Mouse (Mus musculus): Measurements from ENCODE around the gene P4hb. TPM values are rescaled to one million over a fixed set of nuclear protein-coding genes. Genes with fewer than 3 reads are reported as not detected.
A peak's percentile ranks its signal among the peaks of the same experiment; 100 is the strongest.
"Not testable (repeated sequence)": the region's sequence is repeated elsewhere in the genome, so short reads cannot be mapped to it uniquely, and the experiment has no call there.

The P4hb gene
- polyA plus RNA-seq, 1 experiment from 2014 or later, result 259 TPM

DNA sequence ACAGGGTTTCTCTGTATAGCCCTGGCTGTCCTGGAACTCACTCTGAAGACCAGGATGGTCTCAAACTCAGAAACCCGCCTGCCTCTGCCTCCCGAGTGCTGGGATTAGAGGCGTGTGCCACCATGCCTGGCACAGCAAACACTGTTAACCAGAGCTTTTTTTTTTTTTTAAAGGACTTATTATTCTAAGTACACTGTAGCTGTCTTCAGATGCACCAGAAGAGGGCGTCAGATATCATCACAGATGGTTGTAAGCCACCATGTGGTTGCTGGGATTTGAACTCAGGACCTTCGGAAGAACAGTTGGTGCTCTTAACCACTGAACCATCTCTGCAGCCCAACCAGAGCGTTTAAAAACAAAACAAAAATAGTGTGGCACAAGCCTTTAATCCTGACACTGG is 14.2 kb downstream of the P4hb start:
- H3K9me3 ChIP-seq; ATAC-seq (replicated peaks); H3K27ac ChIP-seq; H3K9ac ChIP-seq; H3K4me1 ChIP-seq; H3K27me3 ChIP-seq (replicated peaks); H3K4me2 ChIP-seq; H3K4me3 ChIP-seq: not testable (repeated sequence)
- peaks cover 48% of the 10 kb centered on the region for H3K36me3 ChIP-seq (replicated peaks)
- WGBS, result 91% methylated on average over 6 of the region's 6 CpGs

GRCm38 (mm10) chr11:120555260-120555659 is 17.8 kb downstream of the P4hb start:
- H3K9ac ChIP-seq, result no peak overlapping the region
- no peak overlapping the region for H3K27ac ChIP-seq
- WGBS, result 93% methylated on average over 2 of the region's 2 CpGs
- peaks cover 4% of the 10 kb centered on the region for H3K4me1 ChIP-seq
- no peaks in the 10 kb centered on the region for H3K27me3 ChIP-seq (replicated peaks)
- ATAC-seq (replicated peaks), result no peak
- H3K9me3 ChIP-seq, result no peaks in the 10 kb centered on the region
- no peak overlapping the region for H3K4me2 ChIP-seq
- H3K36me3 ChIP-seq (replicated peaks), result peaks cover 13% of the 10 kb centered on the region; the same call in 1 of the 2 replicates
- H3K4me3 ChIP-seq, result no peak overlapping the region

DNA sequence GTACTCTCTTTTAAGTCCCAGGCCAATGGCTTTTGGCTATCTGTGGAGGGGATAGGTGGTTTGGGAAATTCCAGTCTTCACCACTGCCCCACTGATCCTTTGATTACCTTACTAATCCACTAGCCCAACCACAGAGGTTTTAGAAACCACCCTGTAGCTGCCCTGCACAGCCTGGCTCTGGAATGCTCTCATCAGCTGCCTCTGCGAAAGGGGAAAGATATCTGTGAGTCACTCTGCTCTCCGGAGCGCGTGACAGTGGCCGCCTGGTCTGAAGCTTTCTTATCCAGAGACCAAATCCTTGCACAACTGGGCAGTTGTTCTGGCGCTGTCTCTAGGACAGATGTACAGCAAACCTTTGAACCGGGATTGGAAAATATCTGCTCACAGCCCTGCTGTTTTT is 18.2 kb downstream of the P4hb start:
- Histone ChIP-seq H3K9me3 (no peaks in the 10 kb centered on the region), H3K36me3 (replicated peaks) (peaks cover 9% of the 10 kb centered on the region; the same call in 1 of the 2 replicates), H3K27ac (no peak overlapping the region), H3K4me3 (no peak overlapping the region), H3K9ac (no peak overlapping the region), H3K27me3 (replicated peaks) (no peaks in the 10 kb centered on the region), H3K4me2 (no peak overlapping the region), H3K4me1 (peaks cover 8% of the 10 kb centered on the region)
- 83% methylated on average over 7 of the region's 7 CpGs for WGBS
- no peak for ATAC-seq (replicated peaks)

DNA sequence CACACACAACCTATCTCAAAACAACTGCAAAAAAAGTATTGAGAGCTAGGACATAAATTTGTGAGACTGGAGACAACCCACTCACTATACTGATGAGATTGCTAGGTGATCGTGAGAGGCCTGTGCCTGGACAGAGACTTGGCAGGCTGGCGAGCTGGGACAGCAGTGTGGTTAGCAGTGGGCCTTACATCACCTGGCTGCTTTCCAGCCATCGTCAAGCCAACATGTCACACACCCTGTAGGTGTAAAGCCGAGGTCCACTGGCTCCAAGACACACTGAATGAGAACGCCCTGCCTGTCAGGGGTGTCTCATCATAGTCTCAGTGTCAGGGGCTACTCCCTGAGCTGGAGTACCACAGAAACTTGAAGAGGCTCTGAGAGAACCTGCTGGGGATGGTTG is 20.3 kb downstream of the P4hb start:
- Histone ChIP-seq H3K27me3 (replicated peaks) (no peaks in the 10 kb centered on the region), H3K9me3 (no peaks in the 10 kb centered on the region), H3K4me2 (no peak overlapping the region), H3K4me3 (no peak overlapping the region), H3K27ac (no peak overlapping the region), H3K36me3 (replicated peaks) (no peaks in the 10 kb centered on the region), H3K9ac (no peak overlapping the region), H3K4me1 (peaks cover 21% of the 10 kb centered on the region)
- 76% methylated on average over 5 of the region's 5 CpGs for WGBS
- no peak for ATAC-seq (replicated peaks)

DNA sequence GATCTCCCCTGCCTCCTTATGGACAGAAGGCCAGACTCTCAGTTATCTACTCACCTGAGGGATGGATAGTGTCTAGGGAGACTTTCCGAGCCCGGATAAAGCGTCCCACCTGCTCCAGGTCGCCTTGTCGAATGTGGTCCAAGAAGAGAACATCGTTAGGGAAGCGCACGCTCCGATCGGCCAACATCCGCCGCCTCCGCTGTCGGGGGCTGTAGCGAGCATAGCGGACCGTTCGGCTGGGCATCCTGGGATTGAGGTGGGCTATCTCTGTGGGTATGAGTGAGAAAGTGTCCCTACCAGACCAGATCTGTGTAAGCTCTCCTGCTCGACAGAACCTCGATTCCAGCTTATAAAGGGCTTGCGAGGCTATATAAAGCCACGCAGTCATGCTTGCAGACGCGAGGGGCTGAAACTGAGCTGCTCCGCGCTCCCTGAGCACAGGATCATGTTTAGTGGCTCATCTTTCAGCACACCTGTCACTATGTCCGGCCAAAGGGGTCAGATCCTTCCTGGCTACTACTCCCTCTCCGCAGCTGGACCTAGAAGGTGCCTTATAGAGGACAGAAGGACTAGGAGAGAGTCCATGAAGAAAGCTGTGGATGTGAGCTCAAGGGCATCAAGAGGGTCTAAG is 22.1 kb downstream of the P4hb start, which contains the start of gene Ppp1r27:
TSS of gene Ppp1r27 (minus strand) at position 323 of the 631 bp plus-strand sequence.
- peak within 1 kb of the TSS; percentile 85 for H3K27ac ChIP-seq
- no peaks in the 10 kb centered on the region for H3K36me3 ChIP-seq (replicated peaks)
- H3K4me1 ChIP-seq, result peaks cover 27% of the 10 kb centered on the region
- peak within 1 kb of the TSS; percentile 99 for H3K9ac ChIP-seq
- 92% methylated on average over 28 of the region's 28 CpGs for WGBS
- H3K4me3 ChIP-seq, result peak within 1 kb of the TSS; percentile 99
- H3K27me3 ChIP-seq (replicated peaks), result no peaks in the 10 kb centered on the region
- no peak for ATAC-seq (replicated peaks)
- no peaks in the 10 kb centered on the region for H3K9me3 ChIP-seq
- peak within 1 kb of the TSS; percentile 91 for H3K4me2 ChIP-seq

DNA sequence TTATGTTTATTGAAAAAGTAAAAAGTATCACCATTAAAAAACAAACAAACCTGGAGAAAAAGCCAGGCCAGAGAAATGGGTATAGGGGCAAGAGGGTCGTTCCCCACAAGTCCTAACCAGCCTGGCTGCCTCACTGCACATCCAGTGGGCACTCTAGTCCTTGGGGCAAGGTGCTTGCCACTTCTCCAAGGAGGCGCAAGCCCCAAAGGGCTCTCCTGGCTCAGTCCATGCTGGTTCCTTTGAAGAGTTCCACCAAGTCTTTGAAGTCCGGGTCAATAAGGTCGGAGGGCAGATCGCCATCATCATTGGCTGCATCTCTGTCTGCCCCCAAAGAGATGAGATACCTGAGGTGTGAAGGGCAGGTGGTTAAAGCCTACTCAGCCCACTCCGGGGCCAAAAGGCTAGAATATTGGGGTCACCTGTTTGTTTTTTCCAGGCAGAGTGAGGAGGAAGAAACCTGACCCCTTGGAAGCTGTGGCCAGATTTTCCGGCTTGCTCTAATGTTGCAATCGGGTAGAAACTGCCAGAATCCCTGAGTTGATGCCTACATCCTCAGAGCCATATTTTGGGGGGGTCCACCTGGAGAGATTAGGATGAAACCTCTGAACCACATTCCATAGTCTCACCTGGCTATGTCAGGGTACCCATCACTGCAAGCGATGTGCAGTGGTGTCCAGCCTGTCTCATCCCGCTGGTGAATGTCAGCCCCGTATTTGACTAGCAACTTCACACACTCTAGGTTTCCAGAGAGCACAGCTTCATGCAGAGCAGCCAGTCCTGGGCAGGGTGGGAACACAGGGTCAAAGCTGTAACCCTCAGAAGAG is 22.9 kb downstream of the P4hb start:
- Histone ChIP-seq H3K9me3 (no peaks in the 10 kb centered on the region), H3K27ac (peak overlapping the region; percentile 85), H3K27me3 (replicated peaks) (no peaks in the 10 kb centered on the region), H3K4me3 (peak overlapping the region; percentile 99), H3K4me1 (peaks cover 27% of the 10 kb centered on the region), H3K4me2 (peak overlapping the region; percentile 91), H3K9ac (peak overlapping the region; percentile 99), H3K36me3 (replicated peaks) (no peaks in the 10 kb centered on the region)
- 64% methylated on average over 11 of the region's 11 CpGs for WGBS
- ATAC-seq (replicated peaks), result peak; percentile 51; the same call in 1 of the 2 replicates

DNA sequence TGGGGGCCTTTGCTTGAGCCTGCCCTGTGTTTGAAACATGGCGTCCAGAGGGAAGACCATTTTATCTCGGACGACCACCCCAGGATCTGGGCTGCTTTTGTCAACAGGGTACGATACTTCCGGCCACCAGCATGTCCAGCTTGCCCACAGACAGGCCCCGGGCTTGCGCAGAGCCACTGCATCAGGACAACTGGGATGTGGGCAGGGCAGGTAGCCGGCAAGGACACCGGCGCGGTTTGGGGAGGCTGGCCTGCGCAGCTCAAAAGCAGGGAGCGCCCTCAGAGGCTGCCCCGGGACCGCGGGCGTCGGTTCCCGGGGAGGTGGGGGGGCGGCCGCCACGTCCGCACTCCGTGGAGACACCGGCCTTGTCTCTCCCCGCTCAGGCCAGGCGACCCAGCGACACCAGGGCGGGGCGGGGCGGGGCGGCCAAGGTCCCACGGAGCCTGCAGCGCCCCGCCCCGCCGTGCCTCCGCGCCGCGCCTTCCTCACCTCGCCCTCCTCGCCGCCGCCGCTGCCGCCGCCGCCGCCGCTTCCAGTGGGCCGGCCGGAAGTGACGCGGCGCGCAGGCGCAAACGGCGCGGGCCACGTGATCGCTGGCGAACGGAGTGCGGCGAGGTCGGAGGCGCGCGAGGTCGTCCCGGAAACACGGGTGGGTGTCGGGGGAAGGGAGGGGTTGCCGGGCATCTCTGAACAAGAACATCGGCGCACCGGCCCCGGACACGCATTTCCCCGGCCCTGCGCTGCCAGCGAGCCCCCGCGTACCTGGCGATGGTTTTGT is 23.7 kb downstream of the P4hb start, which contains the start of gene Mcrip1:
TSS of gene Mcrip1 (minus strand) at position 560 of the 778 bp plus-strand sequence.
- H3K27ac ChIP-seq, result peak within 1 kb of the TSS; percentile 85
- peak within 1 kb of the TSS; percentile 91 for H3K4me2 ChIP-seq
- H3K9me3 ChIP-seq, result no peaks in the 10 kb centered on the region
- peak within 1 kb of the TSS; percentile 99 for H3K4me3 ChIP-seq
- peak within 1 kb of the TSS; percentile 99 for H3K9ac ChIP-seq
- ATAC-seq (replicated peaks), result peak; percentile 90
- no peaks in the 10 kb centered on the region for H3K36me3 ChIP-seq (replicated peaks)
- peaks cover 27% of the 10 kb centered on the region for H3K4me1 ChIP-seq
- H3K27me3 ChIP-seq (replicated peaks), result no peaks in the 10 kb centered on the region
- under 1% methylated on average over 65 of the region's 87 CpGs for WGBS

GRCm38 (mm10) chr11:120548786-120549167 is 24.3 kb downstream of the P4hb start:
- Histone ChIP-seq H3K36me3 (replicated peaks) (peaks cover 5% of the 10 kb centered on the region; the same call in 1 of the 2 replicates), H3K9ac (peak overlapping the region; percentile 99), H3K9me3 (no peaks in the 10 kb centered on the region), H3K4me1 (peaks cover 27% of the 10 kb centered on the region), H3K27ac (peak overlapping the region; percentile 85), H3K4me2 (peak overlapping the region; percentile 91), H3K4me3 (peak overlapping the region; percentile 99), H3K27me3 (replicated peaks) (no peaks in the 10 kb centered on the region)
- ATAC-seq (replicated peaks), result no peak
- 26% methylated on average over 7 of the region's 7 CpGs for WGBS

GRCm38 (mm10) chr11:120548214-120548613 is 24.8 kb downstream of the P4hb start:
- no peak for ATAC-seq (replicated peaks)
- 87% methylated on average over 3 of the region's 3 CpGs for WGBS
- Histone ChIP-seq H3K4me1 (peaks cover 27% of the 10 kb centered on the region), H3K27me3 (replicated peaks) (no peaks in the 10 kb centered on the region), H3K4me2 (peak overlapping the region; percentile 91), H3K27ac (no peak overlapping the region), H3K4me3 (peak overlapping the region; percentile 99), H3K9me3 (no peaks in the 10 kb centered on the region), H3K36me3 (replicated peaks) (peaks cover 10% of the 10 kb centered on the region; the same call in 1 of the 2 replicates), H3K9ac (peak overlapping the region; percentile 99; the same call in 1 of the 2 replicates)

GRCm38 (mm10) chr11:120547469-120547868 is 25.6 kb downstream of the P4hb start:
- Histone ChIP-seq H3K9me3 (no peaks in the 10 kb centered on the region), H3K4me2 (no peak overlapping the region), H3K9ac (no peak overlapping the region), H3K36me3 (replicated peaks) (peaks cover 18% of the 10 kb centered on the region), H3K4me3 (no peak overlapping the region), H3K4me1 (peaks cover 27% of the 10 kb centered on the region), H3K27me3 (replicated peaks) (no peaks in the 10 kb centered on the region), H3K27ac (no peak overlapping the region)
- WGBS, result 58% methylated on average over 2 of the region's 2 CpGs
- ATAC-seq (replicated peaks), result no peak

DNA sequence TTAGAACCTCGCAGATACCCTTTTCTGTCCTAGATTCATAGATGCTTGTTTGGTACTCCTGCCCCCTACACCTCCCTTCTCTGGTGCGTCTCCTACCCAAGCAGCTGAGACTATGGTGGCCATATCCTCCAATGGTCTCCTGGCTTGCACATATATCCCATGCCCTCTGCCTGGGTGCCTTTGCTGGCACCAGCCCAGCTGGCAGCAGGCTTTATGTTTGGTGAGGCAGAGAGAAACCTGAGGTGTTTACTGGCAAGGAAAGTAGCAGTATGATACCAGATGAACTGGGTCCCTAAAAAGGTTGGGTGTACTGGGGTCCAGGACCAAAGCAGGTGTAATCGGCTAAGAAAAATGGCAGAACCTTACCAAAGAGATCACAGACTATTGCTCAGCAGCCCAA is 27.1 kb downstream of the P4hb start:
- Histone ChIP-seq H3K27ac (no peak overlapping the region), H3K9me3 (no peaks in the 10 kb centered on the region), H3K4me3 (no peak overlapping the region), H3K9ac (no peak overlapping the region), H3K4me1 (peaks cover 27% of the 10 kb centered on the region), H3K27me3 (replicated peaks) (no peaks in the 10 kb centered on the region), H3K36me3 (replicated peaks) (peaks cover 18% of the 10 kb centered on the region), H3K4me2 (no peak overlapping the region)
- WGBS, result 94% methylated on average over 3 of the region's 3 CpGs
- ATAC-seq (replicated peaks), result no peak

DNA sequence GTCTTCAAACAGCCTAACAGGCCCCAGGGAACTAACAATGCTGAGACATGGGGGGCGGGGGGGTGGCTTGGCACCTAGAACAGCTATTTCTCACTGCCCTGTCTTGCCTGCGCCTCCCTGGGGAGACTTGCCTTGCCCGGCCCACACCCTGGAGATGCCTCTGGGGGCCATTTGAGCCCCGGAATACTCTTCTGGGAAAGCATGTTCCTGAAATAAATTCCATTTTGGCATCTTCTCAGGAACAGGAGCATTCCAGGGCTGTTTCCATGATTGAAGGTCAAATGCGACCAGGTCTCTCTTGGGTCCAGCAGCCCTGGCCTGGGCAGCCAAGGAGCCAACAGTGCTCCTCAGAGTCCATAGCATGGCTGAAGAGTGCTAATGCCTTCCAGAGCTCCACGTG is 30.7 kb downstream of the P4hb start:
- no peaks in the 10 kb centered on the region for H3K9me3 ChIP-seq
- H3K4me3 ChIP-seq, result no peak overlapping the region
- H3K9ac ChIP-seq, result no peak overlapping the region
- no peak overlapping the region for H3K4me2 ChIP-seq
- H3K27ac ChIP-seq, result no peak overlapping the region
- 88% methylated on average over 6 of the region's 6 CpGs for whole genome bisulfite sequencing
- no peak for ATAC-seq (replicated peaks)
- peaks cover 18% of the 10 kb centered on the region for H3K36me3 ChIP-seq (replicated peaks)
- peaks cover 16% of the 10 kb centered on the region for H3K4me1 ChIP-seq
- H3K27me3 ChIP-seq (replicated peaks), result no peaks in the 10 kb centered on the region

Data from midbrain, embryonic 15.5 days (tissue).